Mouse (Mus musculus): ENCODE results near the gene Hspa2. TPM values are rescaled to one million over a fixed set of nuclear protein-coding genes. Genes with fewer than 3 reads are reported as not detected.

The Hspa2 gene
- polyA plus RNA-seq, 1 experiment from 2014 or later: 11.6 TPM

DNA sequence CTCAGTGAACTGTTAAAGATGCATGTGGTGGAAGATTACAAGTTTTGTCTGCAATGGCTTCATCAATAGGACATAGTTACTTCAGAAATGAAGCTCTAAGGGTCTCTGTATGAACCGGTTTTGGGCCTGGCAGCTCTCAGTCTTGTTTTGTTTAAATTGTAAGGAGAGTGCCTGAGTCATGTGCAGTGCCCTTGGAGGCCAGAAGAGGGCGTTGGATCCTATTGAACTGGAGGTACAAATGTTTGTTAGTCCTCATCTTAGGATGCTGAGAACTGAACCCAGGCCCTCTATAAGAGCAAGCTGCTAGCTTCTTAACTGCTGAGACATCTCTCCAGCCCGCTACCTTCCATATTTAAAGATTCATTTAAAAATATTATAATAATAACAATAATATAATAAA, 2.3 kb upstream of the Hspa2 start:
- 52% methylated on average over 3 of the region's 3 CpGs for WGBS
- H3K4me1 ChIP-seq (ENCODE audit: control insufficient read depth, insufficient read depth, low read length): peaks cover 21% of the 10 kb centered on the region
- H3K27me3 ChIP-seq (replicated peaks; ENCODE audit: control insufficient read depth, insufficient read depth, low read length): peaks cover 19% of the 10 kb centered on the region
- H3K9ac ChIP-seq (ENCODE audit: low read depth, low read length): no peak overlapping the region
- H3K4me3 ChIP-seq (ENCODE audit: low read length): no peak overlapping the region
- no peaks in the 10 kb centered on the region for H3K36me3 ChIP-seq (ENCODE audit: control insufficient read depth, insufficient read depth, low read length)
- ATAC-seq: no peak
- no peaks in the 10 kb centered on the region for H3K9me3 ChIP-seq (ENCODE audit: control insufficient read depth, low read length)
- no peak overlapping the region for H3K4me2 ChIP-seq (ENCODE audit: low read depth, low read length)
- no peak overlapping the region for H3K27ac ChIP-seq (ENCODE audit: low read length)

DNA sequence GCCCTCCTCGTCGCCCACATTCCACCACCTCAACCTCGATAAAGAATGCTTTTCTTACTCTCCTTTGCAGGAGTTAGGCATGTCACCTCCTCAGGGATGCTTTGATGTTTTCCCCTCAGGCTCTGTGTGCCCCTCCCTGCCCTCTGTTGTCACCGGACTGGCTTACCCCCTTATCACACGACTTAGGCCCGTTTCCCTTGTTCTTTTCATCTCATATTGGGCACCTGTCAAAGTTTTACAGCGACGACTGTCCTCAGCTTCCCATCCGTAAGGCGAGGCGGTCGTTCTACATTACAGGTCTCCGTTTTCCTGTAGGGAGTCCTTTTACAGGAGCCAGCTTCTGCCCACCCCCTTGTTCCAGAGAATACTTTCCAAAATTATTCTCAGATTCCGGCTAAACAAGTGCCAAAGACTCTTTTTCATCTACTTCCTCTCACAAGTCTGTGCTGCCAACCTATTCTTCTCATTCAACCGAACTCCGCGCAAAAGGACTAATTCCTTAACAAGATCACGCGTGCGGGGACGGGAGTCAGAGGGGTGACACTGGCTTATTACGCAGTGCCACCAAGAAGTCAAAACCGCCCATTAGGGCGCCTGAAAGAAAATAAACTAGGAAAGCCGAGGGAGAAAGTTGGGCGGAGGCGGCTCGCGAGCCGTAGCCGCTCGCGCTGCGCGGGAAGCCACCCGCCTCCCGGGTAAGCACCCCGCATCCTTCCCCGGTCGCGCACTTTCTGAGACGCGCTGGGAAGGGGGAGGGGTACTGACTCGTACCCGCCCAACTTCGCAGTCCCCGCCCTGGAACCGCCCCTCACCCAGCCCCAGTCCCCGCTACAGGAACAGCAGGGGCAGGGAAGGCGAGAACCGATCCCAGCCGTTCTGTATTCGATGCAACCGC, 738 bp upstream of the Hspa2 start:
- Histone ChIP-seq H3K4me2 (ENCODE audit: low read depth, low read length) (peak overlapping the region; percentile 81), H3K27ac (ENCODE audit: low read length) (peak overlapping the region; percentile 95), H3K4me3 (ENCODE audit: low read length) (peak overlapping the region; percentile 78), H3K9me3 (ENCODE audit: control insufficient read depth, low read length) (no peaks in the 10 kb centered on the region), H3K4me1 (ENCODE audit: control insufficient read depth, insufficient read depth, low read length) (peaks cover 21% of the 10 kb centered on the region), H3K27me3 (replicated peaks; ENCODE audit: control insufficient read depth, insufficient read depth, low read length) (peaks cover 27% of the 10 kb centered on the region), H3K36me3 (ENCODE audit: control insufficient read depth, insufficient read depth, low read length) (no peaks in the 10 kb centered on the region), H3K9ac (ENCODE audit: low read depth, low read length) (peak overlapping the region; percentile 79)
- WGBS: 2% methylated on average over 51 of the region's 54 CpGs
- ATAC-seq: peak; percentile 93

DNA sequence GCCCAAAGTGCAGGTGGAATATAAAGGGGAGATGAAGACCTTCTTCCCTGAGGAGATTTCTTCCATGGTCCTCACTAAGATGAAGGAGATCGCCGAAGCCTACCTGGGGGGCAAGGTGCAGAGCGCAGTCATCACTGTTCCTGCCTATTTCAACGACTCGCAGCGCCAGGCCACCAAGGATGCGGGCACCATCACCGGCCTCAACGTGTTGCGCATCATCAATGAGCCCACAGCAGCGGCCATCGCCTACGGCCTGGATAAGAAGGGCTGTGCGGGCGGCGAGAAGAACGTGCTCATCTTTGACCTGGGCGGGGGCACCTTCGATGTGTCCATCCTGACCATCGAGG, 833 bp downstream of the Hspa2 start:
- Histone ChIP-seq H3K27me3 (replicated peaks; ENCODE audit: control insufficient read depth, insufficient read depth, low read length) (peaks cover 27% of the 10 kb centered on the region), H3K36me3 (ENCODE audit: control insufficient read depth, insufficient read depth, low read length) (no peaks in the 10 kb centered on the region), H3K27ac (ENCODE audit: low read length) (no peak overlapping the region), H3K4me3 (ENCODE audit: low read length) (peak overlapping the region; percentile 78), H3K4me2 (ENCODE audit: low read depth, low read length) (peak overlapping the region; percentile 93), H3K9me3 (ENCODE audit: control insufficient read depth, low read length) (no peaks in the 10 kb centered on the region), H3K9ac (ENCODE audit: low read depth, low read length) (peak overlapping the region; percentile 62), H3K4me1 (ENCODE audit: control insufficient read depth, insufficient read depth, low read length) (peaks cover 21% of the 10 kb centered on the region)
- ATAC-seq: no peak
- 7% methylated on average over 20 of the region's 20 CpGs for WGBS

DNA sequence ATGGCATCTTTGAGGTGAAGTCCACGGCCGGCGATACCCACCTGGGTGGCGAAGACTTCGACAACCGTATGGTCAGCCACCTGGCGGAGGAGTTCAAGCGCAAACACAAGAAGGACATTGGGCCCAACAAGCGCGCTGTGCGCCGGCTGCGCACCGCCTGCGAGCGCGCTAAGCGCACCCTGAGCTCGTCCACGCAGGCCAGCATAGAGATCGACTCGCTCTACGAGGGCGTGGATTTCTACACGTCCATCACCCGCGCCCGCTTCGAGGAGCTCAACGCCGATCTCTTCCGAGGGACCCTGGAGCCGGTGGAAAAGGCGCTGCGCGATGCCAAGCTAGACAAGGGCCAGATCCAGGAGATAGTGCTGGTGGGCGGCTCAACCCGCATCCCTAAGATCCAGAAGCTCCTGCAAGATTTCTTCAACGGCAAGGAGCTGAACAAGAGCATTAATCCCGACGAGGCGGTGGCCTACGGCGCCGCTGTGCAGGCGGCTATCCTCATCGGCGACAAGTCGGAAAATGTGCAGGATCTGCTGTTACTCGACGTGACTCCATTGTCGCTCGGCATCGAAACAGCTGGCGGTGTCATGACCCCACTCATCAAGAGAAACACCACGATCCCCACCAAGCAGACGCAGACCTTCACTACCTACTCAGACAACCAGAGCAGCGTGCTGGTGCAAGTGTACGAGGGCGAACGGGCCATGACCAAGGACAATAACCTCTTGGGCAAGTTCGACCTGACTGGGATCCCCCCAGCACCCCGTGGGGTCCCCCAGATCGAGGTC, 1.4 kb downstream of the Hspa2 start:
- H3K36me3 ChIP-seq (ENCODE audit: control insufficient read depth, insufficient read depth, low read length): no peaks in the 10 kb centered on the region
- peak overlapping the region; percentile 78 for H3K4me3 ChIP-seq (ENCODE audit: low read length)
- no peaks in the 10 kb centered on the region for H3K9me3 ChIP-seq (ENCODE audit: control insufficient read depth, low read length)
- no peak overlapping the region; the same call in none of the 2 replicates for H3K9ac ChIP-seq (ENCODE audit: low read depth, low read length)
- 3% methylated on average over 64 of the region's 64 CpGs for WGBS
- H3K27me3 ChIP-seq (replicated peaks; ENCODE audit: control insufficient read depth, insufficient read depth, low read length): peaks cover 27% of the 10 kb centered on the region
- no peak for ATAC-seq
- H3K4me1 ChIP-seq (ENCODE audit: control insufficient read depth, insufficient read depth, low read length): peaks cover 21% of the 10 kb centered on the region
- H3K4me2 ChIP-seq (ENCODE audit: low read depth, low read length): peak overlapping the region; percentile 93
- H3K27ac ChIP-seq (ENCODE audit: low read length): no peak overlapping the region

DNA sequence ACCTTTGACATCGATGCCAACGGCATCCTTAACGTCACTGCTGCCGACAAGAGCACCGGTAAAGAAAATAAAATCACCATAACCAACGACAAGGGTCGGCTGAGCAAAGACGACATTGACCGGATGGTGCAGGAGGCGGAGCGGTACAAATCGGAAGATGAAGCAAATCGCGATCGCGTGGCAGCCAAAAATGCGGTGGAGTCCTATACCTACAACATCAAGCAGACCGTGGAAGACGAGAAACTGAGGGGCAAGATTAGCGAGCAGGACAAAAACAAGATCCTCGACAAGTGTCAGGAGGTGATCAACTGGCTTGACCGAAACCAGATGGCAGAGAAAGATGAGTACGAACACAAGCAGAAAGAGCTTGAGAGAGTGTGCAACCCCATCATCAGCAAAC, 2.0 kb downstream of the Hspa2 start:
- Histone ChIP-seq H3K9me3 (ENCODE audit: control insufficient read depth, low read length) (no peaks in the 10 kb centered on the region), H3K27ac (ENCODE audit: low read length) (no peak overlapping the region), H3K9ac (ENCODE audit: low read depth, low read length) (no peak overlapping the region), H3K36me3 (ENCODE audit: control insufficient read depth, insufficient read depth, low read length) (no peaks in the 10 kb centered on the region), H3K4me1 (ENCODE audit: control insufficient read depth, insufficient read depth, low read length) (peaks cover 21% of the 10 kb centered on the region), H3K4me3 (ENCODE audit: low read length) (peak overlapping the region; percentile 78), H3K27me3 (replicated peaks; ENCODE audit: control insufficient read depth, insufficient read depth, low read length) (peaks cover 27% of the 10 kb centered on the region), H3K4me2 (ENCODE audit: low read depth, low read length) (peak overlapping the region; percentile 93)
- 6% methylated on average over 23 of the region's 23 CpGs for WGBS
- no peak for ATAC-seq

DNA sequence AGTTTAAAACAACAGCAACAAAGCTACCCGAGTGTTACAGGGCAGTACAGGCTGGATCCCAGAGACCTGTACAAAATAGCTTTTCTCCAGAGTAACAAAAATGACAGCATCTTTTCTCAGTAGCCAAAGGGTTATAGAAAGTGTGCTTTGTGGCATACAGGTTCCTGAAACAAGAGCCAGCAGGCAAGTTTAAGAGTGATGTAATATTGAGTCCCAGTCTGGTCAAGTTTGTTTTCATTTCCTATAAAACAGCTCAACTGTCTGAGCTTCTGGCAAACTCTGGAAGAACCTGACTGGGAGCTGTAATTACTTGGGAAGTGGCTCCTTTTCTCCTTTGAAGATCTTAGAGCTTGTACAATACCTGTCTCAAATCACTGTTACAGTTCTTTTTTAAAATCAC, 3.2 kb downstream of the Hspa2 start:
- Histone ChIP-seq H3K27ac (ENCODE audit: low read length) (no peak overlapping the region), H3K4me3 (ENCODE audit: low read length) (no peak overlapping the region), H3K27me3 (replicated peaks; ENCODE audit: control insufficient read depth, insufficient read depth, low read length) (peaks cover 27% of the 10 kb centered on the region), H3K4me2 (ENCODE audit: low read depth, low read length) (no peak overlapping the region), H3K9ac (ENCODE audit: low read depth, low read length) (no peak overlapping the region), H3K36me3 (ENCODE audit: control insufficient read depth, insufficient read depth, low read length) (no peaks in the 10 kb centered on the region), H3K9me3 (ENCODE audit: control insufficient read depth, low read length) (no peaks in the 10 kb centered on the region), H3K4me1 (ENCODE audit: control insufficient read depth, insufficient read depth, low read length) (peaks cover 21% of the 10 kb centered on the region)
- no peak for ATAC-seq
- WGBS: 57% methylated on average over 1 of the region's 1 CpGs

DNA sequence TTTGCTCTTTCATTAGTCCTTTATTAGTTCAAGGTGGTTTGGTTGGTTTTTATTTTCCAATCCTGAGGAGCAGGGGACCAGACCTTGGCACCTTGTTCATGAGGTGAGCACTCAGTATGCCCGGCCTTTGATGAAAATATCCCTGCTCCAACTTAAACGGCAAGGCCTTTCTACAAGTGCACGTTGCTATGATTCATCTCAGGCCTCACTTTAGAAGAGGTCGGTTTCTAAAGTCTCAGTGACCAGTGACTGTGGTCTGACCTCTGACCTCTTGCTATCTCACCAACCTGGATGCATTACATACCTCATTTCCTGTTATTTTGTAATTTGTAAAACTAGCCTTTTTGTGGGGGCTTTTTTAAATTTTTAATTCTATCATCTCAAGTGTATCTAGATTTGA, 5.2 kb downstream of the Hspa2 start:
- 59% methylated on average over 4 of the region's 4 CpGs for WGBS

DNA sequence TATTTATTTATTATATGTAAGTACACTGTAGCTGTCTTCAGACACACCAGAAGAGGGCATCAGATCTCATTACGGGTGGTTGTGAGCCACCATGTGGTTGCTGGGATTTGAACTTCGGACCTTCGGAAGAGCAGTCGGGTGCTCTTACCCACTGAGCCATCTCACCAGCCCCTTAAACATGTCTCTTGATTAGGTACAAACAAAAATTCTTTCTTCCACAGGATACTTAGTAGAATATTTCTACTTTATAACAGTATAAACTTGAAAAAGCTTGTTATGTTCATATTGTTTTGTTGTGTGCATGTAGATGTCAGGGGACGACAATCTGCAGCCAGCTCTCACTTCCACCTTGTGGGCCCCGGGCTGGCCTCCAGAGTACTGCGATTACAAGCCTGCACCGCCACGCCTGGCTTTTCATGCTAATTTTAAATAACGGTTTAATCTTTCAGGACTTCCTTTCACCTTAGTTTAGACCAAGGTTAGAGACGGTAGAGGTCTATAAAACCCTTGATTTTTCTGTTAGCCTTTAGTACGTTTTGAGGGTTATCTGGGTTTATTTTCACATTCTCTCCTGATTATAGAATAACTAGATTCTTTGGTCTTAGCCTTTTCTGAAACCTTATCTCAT, 11.5 kb downstream of the Hspa2 start:
- Histone ChIP-seq H3K36me3 (ENCODE audit: control insufficient read depth, insufficient read depth, low read length) (no peaks in the 10 kb centered on the region), H3K27me3 (replicated peaks; ENCODE audit: control insufficient read depth, insufficient read depth, low read length) (no peaks in the 10 kb centered on the region), H3K4me1 (ENCODE audit: control insufficient read depth, insufficient read depth, low read length) (peaks cover 5% of the 10 kb centered on the region), H3K9ac (ENCODE audit: low read depth, low read length) (no peak overlapping the region), H3K27ac (ENCODE audit: low read length) (no peak overlapping the region), H3K4me2 (ENCODE audit: low read depth, low read length) (no peak overlapping the region), H3K9me3 (ENCODE audit: control insufficient read depth, low read length) (peaks cover 3% of the 10 kb centered on the region), H3K4me3 (ENCODE audit: low read length) (no peak overlapping the region)
- 74% methylated on average over 11 of the region's 12 CpGs for WGBS
- ATAC-seq: no peak

More for the DNA sequence above, 5.2 kb downstream of the Hspa2 start:
- Histone ChIP-seq H3K4me3 (ENCODE audit: low read length) (no peak overlapping the region), H3K4me2 (ENCODE audit: low read depth, low read length) (no peak overlapping the region), H3K4me1 (ENCODE audit: control insufficient read depth, insufficient read depth, low read length) (peaks cover 17% of the 10 kb centered on the region), H3K36me3 (ENCODE audit: control insufficient read depth, insufficient read depth, low read length) (no peaks in the 10 kb centered on the region), H3K9me3 (ENCODE audit: control insufficient read depth, low read length) (no peaks in the 10 kb centered on the region), H3K27me3 (replicated peaks; ENCODE audit: control insufficient read depth, insufficient read depth, low read length) (peaks cover 27% of the 10 kb centered on the region), H3K27ac (ENCODE audit: low read length) (no peak overlapping the region), H3K9ac (ENCODE audit: low read depth, low read length) (no peak overlapping the region)
- no peak for ATAC-seq

DNA sequence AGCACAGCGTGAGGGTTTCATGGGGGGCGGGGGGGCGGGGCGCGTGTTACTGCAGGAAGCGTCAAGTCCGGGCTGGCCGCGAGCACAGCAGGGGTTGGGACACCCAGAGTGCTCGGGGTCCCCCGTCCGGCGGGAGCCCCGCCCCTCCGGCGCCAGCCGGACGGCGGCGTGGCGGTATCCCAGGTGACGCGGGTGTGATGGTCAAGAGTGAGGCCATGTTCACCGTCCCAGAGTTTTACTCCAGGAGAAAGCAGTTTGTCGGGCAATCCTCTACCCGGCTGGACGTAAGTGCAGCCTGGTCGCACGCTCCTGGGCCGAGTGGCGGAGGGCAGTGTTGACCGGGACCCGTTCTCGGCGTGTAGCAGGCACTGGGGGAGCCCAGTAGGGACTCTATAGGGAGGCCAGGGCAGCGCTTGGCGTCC, 13.5 kb downstream of the Hspa2 start, which contains the start of gene Ppp1r36:
Gene Ppp1r36, plus strand, starts transcription at position 106 of the 422 bp plus-strand sequence.
- H3K27ac ChIP-seq (ENCODE audit: low read length): no peak within 1 kb of the TSS
- peaks cover 3% of the 10 kb centered on the region for H3K9me3 ChIP-seq (ENCODE audit: control insufficient read depth, low read length)
- 2% methylated on average over 37 of the region's 37 CpGs for WGBS

More for the DNA sequence above, 13.5 kb downstream of the Hspa2 start, which contains the start of gene Ppp1r36:
- Histone ChIP-seq H3K4me1 (ENCODE audit: control insufficient read depth, insufficient read depth, low read length) (peaks cover 5% of the 10 kb centered on the region), H3K9ac (ENCODE audit: low read depth, low read length) (peak within 1 kb of the TSS; percentile 60; the same call in 1 of the 2 replicates), H3K27me3 (replicated peaks; ENCODE audit: control insufficient read depth, insufficient read depth, low read length) (no peaks in the 10 kb centered on the region), H3K4me2 (ENCODE audit: low read depth, low read length) (peak within 1 kb of the TSS; percentile 92), H3K4me3 (ENCODE audit: low read length) (peak within 1 kb of the TSS; percentile 51), H3K36me3 (ENCODE audit: control insufficient read depth, insufficient read depth, low read length) (no peaks in the 10 kb centered on the region)
- ATAC-seq: peak; percentile 77

All from intestine, embryonic 16.5 days (tissue).